Mouse (Mus musculus): ENCODE data around the gene Hpcal4. TPM values are rescaled to one million over a fixed set of nuclear protein-coding genes. Genes with fewer than 3 reads are reported as not detected.

The Hpcal4 gene
- polyA plus RNA-seq, 1 experiment from 2014 or later = 0.28 TPM

DNA sequence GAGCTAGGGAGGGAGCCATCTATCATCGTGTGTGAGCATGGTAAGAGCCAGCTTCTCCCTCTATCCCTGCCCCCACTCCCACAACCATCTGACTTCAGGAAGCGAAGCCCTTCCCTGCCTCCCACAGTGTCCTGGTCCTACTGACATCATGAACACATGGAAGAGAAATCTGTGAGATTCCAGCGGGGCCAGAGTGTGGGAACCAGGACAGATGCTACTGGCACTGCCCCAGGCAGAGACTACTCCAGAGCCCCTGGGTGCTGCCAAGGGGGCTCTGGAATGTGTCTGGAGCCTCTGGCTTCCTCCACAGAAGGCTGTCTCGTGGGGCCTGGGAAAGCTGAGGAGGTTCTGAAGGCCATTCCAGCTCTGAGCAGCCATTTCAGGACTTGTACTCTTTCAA is 44.7 kb downstream of the Hpcal4 start:
- H3K4me3 ChIP-seq (replicated peaks) = no peak overlapping the region
- no peaks in the 10 kb centered on the region for H3K9me3 ChIP-seq (replicated peaks)
- H3K4me1 ChIP-seq = peaks cover 37% of the 10 kb centered on the region
- H3K27me3 ChIP-seq = peaks cover 12% of the 10 kb centered on the region; the same call in 1 of the 2 replicates
- H3K27ac ChIP-seq (replicated peaks) = peak overlapping the region; percentile 51
- no peaks in the 10 kb centered on the region for H3K36me3 ChIP-seq
- ATAC-seq (ENCODE audit: insufficient number of reproducible peaks, low FRiP score, low TSS enrichment, low read depth) = peak; percentile 67
- WGBS = 34% methylated on average over 4 of the region's 4 CpGs
- no peak overlapping the region for H3K4me2 ChIP-seq (replicated peaks)
- no peak overlapping the region for H3K9ac ChIP-seq

DNA sequence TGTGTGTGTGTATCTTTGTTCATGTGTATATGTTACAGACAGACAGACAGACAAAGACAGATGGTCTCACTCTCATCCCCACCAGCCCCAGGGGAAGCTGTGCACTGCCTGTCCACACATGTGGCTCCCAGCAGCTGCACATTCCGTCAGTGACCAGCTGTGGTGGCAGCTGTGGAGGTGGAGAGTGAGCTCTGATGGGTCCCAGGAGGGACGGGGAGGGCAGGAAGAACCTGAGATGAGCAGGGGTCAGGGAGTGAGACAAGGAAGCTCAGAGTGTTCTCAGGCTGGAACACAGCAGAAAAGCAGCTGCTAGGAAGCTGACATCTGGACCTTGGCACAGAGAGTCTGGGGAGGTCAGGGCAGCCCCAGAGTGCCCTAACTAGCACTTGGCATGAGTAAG is 45.2 kb downstream of the Hpcal4 start:
- peak; percentile 66 for ATAC-seq (ENCODE audit: insufficient number of reproducible peaks, low FRiP score, low TSS enrichment, low read depth)
- no peak overlapping the region for H3K4me3 ChIP-seq (replicated peaks)
- no peak overlapping the region for H3K9ac ChIP-seq
- H3K4me2 ChIP-seq (replicated peaks) = no peak overlapping the region
- no peaks in the 10 kb centered on the region for H3K9me3 ChIP-seq (replicated peaks)
- H3K27ac ChIP-seq (replicated peaks) = no peak overlapping the region
- peaks cover 16% of the 10 kb centered on the region for H3K27me3 ChIP-seq
- no peaks in the 10 kb centered on the region for H3K36me3 ChIP-seq
- H3K4me1 ChIP-seq = peaks cover 38% of the 10 kb centered on the region
- 15% methylated on average over 2 of the region's 2 CpGs for WGBS

GRCm38 (mm10) chr4:123229166-123229565 is 46.1 kb downstream of the Hpcal4 start:
- H3K27me3 ChIP-seq = peaks cover 23% of the 10 kb centered on the region
- no peak overlapping the region for H3K4me3 ChIP-seq (replicated peaks)
- ATAC-seq (ENCODE audit: insufficient number of reproducible peaks, low FRiP score, low TSS enrichment, low read depth) = no peak
- H3K4me1 ChIP-seq = peaks cover 46% of the 10 kb centered on the region
- no peaks in the 10 kb centered on the region for H3K36me3 ChIP-seq
- 58% methylated on average over 11 of the region's 11 CpGs for WGBS
- H3K9ac ChIP-seq = no peak overlapping the region
- no peaks in the 10 kb centered on the region for H3K9me3 ChIP-seq (replicated peaks)
- H3K4me2 ChIP-seq (replicated peaks) = no peak overlapping the region
- no peak overlapping the region; the same call in 1 of the 2 replicates for H3K27ac ChIP-seq (replicated peaks)

- H3K9ac ChIP-seq = no peak overlapping the region
- H3K27me3 ChIP-seq = peaks cover 45% of the 10 kb centered on the region
- H3K4me2 ChIP-seq (replicated peaks) = no peak overlapping the region
- no peaks in the 10 kb centered on the region for H3K9me3 ChIP-seq (replicated peaks)
- H3K27ac ChIP-seq (replicated peaks) = no peak overlapping the region
- no peaks in the 10 kb centered on the region for H3K36me3 ChIP-seq
- H3K4me3 ChIP-seq (replicated peaks) = no peak overlapping the region
- 54% methylated on average over 3 of the region's 3 CpGs for WGBS
- no peak for ATAC-seq (ENCODE audit: insufficient number of reproducible peaks, low FRiP score, low TSS enrichment, low read depth)
- H3K4me1 ChIP-seq = peaks cover 33% of the 10 kb centered on the region
These were observed 49.8 kb downstream of the Hpcal4 start for GRCm38 (mm10) chr4:123232841-123233240.

DNA sequence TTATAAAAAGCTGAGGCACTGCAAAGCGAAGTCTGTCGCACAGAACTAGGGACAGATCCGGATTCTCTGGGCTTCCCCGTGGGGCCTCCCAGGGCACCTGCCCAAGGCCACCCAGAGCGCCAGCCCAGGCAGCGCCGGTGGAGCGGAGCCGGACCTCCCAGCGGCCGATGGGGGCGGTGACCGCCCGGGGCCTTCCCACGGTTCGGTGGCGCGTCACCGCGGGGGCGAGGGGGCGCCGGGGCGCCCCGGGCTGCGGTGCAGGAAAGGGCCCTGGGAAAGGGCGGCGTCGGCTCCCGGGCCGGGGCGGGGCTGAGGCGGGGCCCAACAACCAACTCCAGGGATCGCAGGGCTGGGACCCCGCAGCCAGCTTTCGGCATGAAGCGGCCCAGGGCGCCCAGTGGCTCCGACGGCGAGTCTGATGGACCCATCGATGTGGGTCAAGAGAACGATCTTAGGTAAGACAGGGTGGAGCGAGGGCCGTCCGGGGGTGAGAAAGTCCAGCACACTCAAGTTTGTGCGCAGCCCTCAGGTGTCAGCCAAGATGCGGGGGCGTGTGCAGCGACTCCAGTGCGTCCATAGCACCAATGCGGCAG is 50.6 kb downstream of the Hpcal4 start, which contains the start of gene Heyl:
Gene Heyl, plus strand, starts transcription at position 65 of the 593 bp plus-strand sequence.
- Histone ChIP-seq H3K27ac (replicated peaks) (no peak within 1 kb of the TSS), H3K9me3 (replicated peaks) (no peaks in the 10 kb centered on the region), H3K9ac (peak within 1 kb of the TSS; percentile 26; the same call in 1 of the 2 replicates), H3K27me3 (peaks cover 50% of the 10 kb centered on the region), H3K4me3 (replicated peaks) (peak within 1 kb of the TSS; percentile 47), H3K4me2 (replicated peaks) (peak within 1 kb of the TSS; percentile 89), H3K4me1 (peaks cover 30% of the 10 kb centered on the region), H3K36me3 (no peaks in the 10 kb centered on the region)
- WGBS = under 1% methylated on average over 47 of the region's 52 CpGs
- peak; percentile 40 for ATAC-seq (ENCODE audit: insufficient number of reproducible peaks, low FRiP score, low TSS enrichment, low read depth)

- Histone ChIP-seq H3K27ac (replicated peaks) (no peak overlapping the region), H3K9me3 (replicated peaks) (no peaks in the 10 kb centered on the region), H3K4me1 (peaks cover 34% of the 10 kb centered on the region), H3K4me3 (replicated peaks) (no peak overlapping the region), H3K4me2 (replicated peaks) (0 out of 2 replicates have a peak overlapping the region, but pooled peaks have one; percentile 2), H3K9ac (no peak overlapping the region), H3K36me3 (no peaks in the 10 kb centered on the region), H3K27me3 (peaks cover 66% of the 10 kb centered on the region)
- no peak for ATAC-seq (ENCODE audit: insufficient number of reproducible peaks, low FRiP score, low TSS enrichment, low read depth)
- WGBS = 42% methylated on average over 9 of the region's 9 CpGs
These were observed 52.9 kb downstream of the Hpcal4 start for GRCm38 (mm10) chr4:123235835-123236430.

GRCm38 (mm10) chr4:123236431-123237031 is 53.5 kb downstream of the Hpcal4 start:
- H3K9ac ChIP-seq = no peak overlapping the region
- peaks cover 65% of the 10 kb centered on the region for H3K27me3 ChIP-seq
- no peaks in the 10 kb centered on the region for H3K9me3 ChIP-seq (replicated peaks)
- H3K4me1 ChIP-seq = peaks cover 34% of the 10 kb centered on the region
- WGBS = 66% methylated on average over 13 of the region's 13 CpGs
- H3K4me3 ChIP-seq (replicated peaks) = no peak overlapping the region
- H3K27ac ChIP-seq (replicated peaks) = no peak overlapping the region
- H3K36me3 ChIP-seq = no peaks in the 10 kb centered on the region
- 0 out of 2 replicates have a peak overlapping the region, but pooled peaks have one; percentile 12 for H3K4me2 ChIP-seq (replicated peaks)
- no peak for ATAC-seq (ENCODE audit: insufficient number of reproducible peaks, low FRiP score, low TSS enrichment, low read depth)

DNA sequence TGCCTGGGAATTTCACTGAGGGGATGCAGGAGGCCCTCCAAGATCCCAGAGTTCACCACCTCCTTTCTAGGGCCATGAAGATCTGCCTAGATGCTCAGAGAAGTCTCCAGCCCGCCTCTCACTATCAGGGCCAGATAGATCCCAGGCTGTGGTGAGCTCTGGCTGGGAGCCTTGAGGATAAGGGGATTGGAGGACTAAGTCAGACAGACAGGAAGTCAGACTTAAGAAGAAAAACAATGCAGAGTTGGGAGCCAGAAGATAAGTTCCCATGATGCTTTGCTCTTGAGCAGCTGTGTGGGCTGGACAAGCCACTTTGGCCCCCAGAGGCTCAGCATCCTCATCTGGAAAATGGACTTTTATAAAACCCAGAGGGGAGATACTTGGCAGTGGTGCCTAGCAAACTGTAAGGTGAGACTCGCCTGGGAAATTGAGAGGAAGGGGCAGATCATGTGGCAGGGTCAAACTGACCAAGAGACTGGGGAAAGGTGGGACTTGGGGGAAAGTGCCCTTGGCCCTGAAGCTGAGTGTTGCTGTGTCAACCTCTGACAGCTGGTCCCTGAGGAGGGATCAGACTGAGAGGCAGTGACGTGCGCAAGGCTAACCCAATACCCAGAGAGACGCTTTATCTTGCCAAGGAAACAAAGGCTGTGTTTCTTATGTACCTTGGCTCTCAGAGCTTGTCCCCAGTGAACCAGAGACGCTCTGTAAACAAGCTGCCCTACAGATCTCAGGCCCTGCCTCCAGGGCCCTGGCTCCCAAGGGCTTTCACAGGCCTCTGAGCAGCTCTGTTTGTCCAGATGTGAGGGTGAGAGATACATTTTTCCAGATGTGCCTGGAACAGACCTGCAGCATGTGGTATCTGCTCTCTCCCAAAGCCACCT is 54.6 kb downstream of the Hpcal4 start:
- Histone ChIP-seq H3K27me3 (peaks cover 55% of the 10 kb centered on the region), H3K27ac (replicated peaks) (no peak overlapping the region; the same call in 1 of the 2 replicates), H3K36me3 (no peaks in the 10 kb centered on the region), H3K4me3 (replicated peaks) (no peak overlapping the region), H3K4me1 (peaks cover 34% of the 10 kb centered on the region), H3K4me2 (replicated peaks) (no peak overlapping the region), H3K9me3 (replicated peaks) (no peaks in the 10 kb centered on the region), H3K9ac (no peak overlapping the region)
- ATAC-seq (ENCODE audit: insufficient number of reproducible peaks, low FRiP score, low TSS enrichment, low read depth) = no peak
- 47% methylated on average over 6 of the region's 6 CpGs for whole genome bisulfite sequencing

DNA sequence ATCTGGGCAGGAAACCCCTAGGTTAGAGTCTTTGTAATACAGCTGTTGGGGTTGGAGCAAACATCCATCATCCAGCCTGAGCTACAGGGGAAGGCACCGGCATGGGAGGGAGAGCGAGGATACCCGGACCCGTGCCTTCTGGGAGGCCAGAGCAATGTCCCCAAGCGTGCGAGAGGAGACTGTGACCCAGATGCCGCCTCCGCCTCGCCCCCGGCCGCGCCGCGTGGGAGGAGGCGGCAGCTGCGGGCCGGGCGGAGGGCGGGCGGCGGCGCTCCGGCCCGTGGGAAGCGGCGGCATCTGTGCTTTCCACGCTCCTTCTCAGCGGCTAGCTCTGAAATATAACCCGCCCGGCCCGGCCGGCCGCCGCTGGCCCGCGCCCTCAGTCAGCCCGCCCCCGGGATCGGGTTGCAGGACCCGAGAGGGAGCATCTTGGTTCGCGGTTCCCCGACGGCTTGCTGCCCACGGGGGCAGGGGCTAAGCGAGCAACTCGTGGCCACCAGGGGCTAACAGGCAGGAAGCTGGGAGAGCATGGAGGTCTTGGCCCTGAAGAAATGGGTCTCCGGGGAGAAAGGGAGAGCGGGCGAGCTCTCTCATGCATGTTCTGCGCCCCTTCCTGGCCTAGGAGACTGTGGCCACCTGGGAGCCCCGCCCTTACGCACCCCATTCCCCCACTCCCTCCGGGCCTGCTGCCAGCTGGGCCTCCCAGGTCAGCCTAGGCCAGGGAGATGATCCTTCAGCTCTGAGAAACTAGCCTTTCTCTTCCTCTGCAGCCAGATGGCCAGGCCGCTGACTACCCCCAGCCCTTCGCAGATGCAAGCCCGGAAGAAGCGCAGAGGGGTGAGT is 56.6 kb downstream of the Hpcal4 start:
- Histone ChIP-seq H3K4me3 (replicated peaks) (peak overlapping the region; percentile 31), H3K27ac (replicated peaks) (peak overlapping the region; percentile 60), H3K36me3 (no peaks in the 10 kb centered on the region), H3K9ac (peak overlapping the region; percentile 12; the same call in 1 of the 2 replicates), H3K4me1 (peaks cover 25% of the 10 kb centered on the region), H3K27me3 (peaks cover 38% of the 10 kb centered on the region), H3K9me3 (replicated peaks) (no peaks in the 10 kb centered on the region), H3K4me2 (replicated peaks) (peak overlapping the region; percentile 65)
- WGBS = 6% methylated on average over 58 of the region's 58 CpGs
- peak; percentile 65 for ATAC-seq (ENCODE audit: insufficient number of reproducible peaks, low FRiP score, low TSS enrichment, low read depth)

All from embryonic facial prominence, embryonic 15.5 days (tissue).